Mouse (Mus musculus) liver, postnatal 0 days (tissue): ENCODE measurements around the gene Gm10142.

ENCODE experiments used
- CTCF ChIP-seq: sonication (generic); IDR thresholded peaks from 2 replicates; pipeline ENCODE4 v1.5.1; 2016; ENCODE audit warnings: antibody characterized with exemption, low read depth
- EP300 ChIP-seq: IDR thresholded peaks from 2 replicates; pipeline ENCODE4 v1.6.1; 2016; ENCODE audit warnings: antibody characterized with exemption, low read depth, mild to moderate bottlenecking

- TF ChIP-seq CTCF (peak; percentile 58), EP300 (no peak)
Observed at GRCm38 (mm10) chr10:77729241-77729640, 13.6 kb downstream of the Gm10142 start.
